Mouse (Mus musculus): ENCODE measurements around the gene Pnmt.

DNA sequence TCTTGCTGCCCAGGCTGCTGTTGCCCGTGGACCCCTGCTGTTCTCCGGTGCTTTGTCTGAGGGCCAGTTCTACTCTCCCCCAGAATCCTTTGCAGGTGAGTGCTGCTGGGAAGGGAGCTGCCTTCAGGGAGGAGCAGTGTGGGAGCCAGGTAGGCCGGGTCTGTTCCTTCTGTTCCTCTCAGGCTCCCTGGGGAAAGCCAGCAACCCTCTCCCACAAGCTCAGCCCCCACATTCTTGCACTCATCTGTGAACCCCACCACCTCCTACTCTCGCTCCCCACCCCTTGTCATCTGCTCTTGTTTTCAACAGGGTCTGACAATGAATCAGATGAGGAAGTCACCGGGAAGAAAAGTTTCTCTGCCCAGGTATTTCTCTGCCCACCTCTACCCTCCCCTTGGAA, 9.5 kb upstream of the Pnmt start:
- TF ChIP-seq CTCF (IDR thresholded peaks at IDR 0.05; ENCODE audit: low read depth, low read length) (no peak), GATA1 (IDR thresholded peaks at IDR 0.05; ENCODE audit: borderline replicate concordance, low read length) (no peak)

Data from G1E (cell line).